Mouse (Mus musculus) subcutaneous adipose tissue, adult 2 months (tissue): ENCODE results near the gene Fkbp8. TPM values are rescaled to one million over a fixed set of nuclear protein-coding genes. Genes with fewer than 3 reads are reported as not detected.

ENCODE experiments used
- polyA plus RNA-seq: library from polyadenylated mRNA; depleted of rRNA; stranded (reverse); fragments of >200 nt; gene quantifications from 2 replicates; pipeline ENCODE4 v1.2.3, GENCODE M21; 2012; ENCODE audit warnings: low replicate concordance; rRNA removed

Gene Fkbp8
- 427 and 435 TPM in 2 replicates for polyA plus RNA-seq

GRCm38 (mm10) chr8:70527512-70528181, at the start of gene Fkbp8, which contains the start of gene Kxd1:
Gene Fkbp8 (plus strand): TSS chr8:70527724.
Gene Kxd1 (minus strand): TSS chr8:70527956.

GRCm38 (mm10) chr8:70486941-70487520, 40.5 kb upstream of the Fkbp8 start, which contains the start of gene Tmem59l:
Gene Tmem59l (minus strand): TSS chr8:70487358.

GRCm38 (mm10) chr8:70492664-70493640, 34.6 kb upstream of the Fkbp8 start, which contains the start of gene Crlf1:
Gene Crlf1 (plus strand): TSS chr8:70493158.

GRCm38 (mm10) chr8:70506328-70507026, 21.0 kb upstream of the Fkbp8 start, which contains the start of gene Rex1bd:
Gene Rex1bd (minus strand): TSS chr8:70506752.

GRCm38 (mm10) chr8:70510228-70510915, 17.2 kb upstream of the Fkbp8 start, which contains the start of gene Uba52:
Gene Uba52 (minus strand): TSS chr8:70510801.

GRCm38 (mm10) chr8:70539077-70539813, 11.7 kb downstream of the Fkbp8 start, which contains the start of gene Ell:
Gene Ell (plus strand): TSS chr8:70539457.

Other genes with a start within 250 kb of the Fkbp8 start
- 41.4 and 54.4 TPM in 2 replicates for gene Homer3, start 244.9 kb upstream of the Fkbp8 start, polyA plus RNA-seq
- gene Ddx49, start 225.2 kb upstream of the Fkbp8 start, polyA plus RNA-seq = 39.0 and 64.2 TPM in 2 replicates
- gene Cope, start 225.2 kb upstream of the Fkbp8 start, polyA plus RNA-seq = 327 and 352 TPM in 2 replicates
- 1.3 and 8.5 TPM in 2 replicates for gene Cers1, start 211.9 kb upstream of the Fkbp8 start, polyA plus RNA-seq
- 0.53 and 1.3 TPM in 2 replicates for gene Gdf1, start 197.9 kb upstream of the Fkbp8 start, polyA plus RNA-seq
- gene Upf1, start 174.4 kb upstream of the Fkbp8 start, polyA plus RNA-seq = 24.6 and 43.5 TPM in 2 replicates
- gene Comp, start 154.2 kb upstream of the Fkbp8 start, polyA plus RNA-seq = 1.2 TPM in 2 replicates
- gene Crtc1, start 88.1 kb upstream of the Fkbp8 start, polyA plus RNA-seq = 13.5 and 36.3 TPM in 2 replicates
- 34.4 and 65.1 TPM in 2 replicates for gene Klhl26, start 50.8 kb upstream of the Fkbp8 start, polyA plus RNA-seq
- 7.8 TPM in 1 of 2 replicates, not detected in the other for gene Tmem59l, start 40.4 kb upstream of the Fkbp8 start, polyA plus RNA-seq
- 2.6 and 5.6 TPM in 2 replicates for gene Crlf1, start 34.6 kb upstream of the Fkbp8 start, polyA plus RNA-seq
- gene Rex1bd, start 21.0 kb upstream of the Fkbp8 start, polyA plus RNA-seq = 210 and 310 TPM in 2 replicates
- gene Uba52, start 16.9 kb upstream of the Fkbp8 start, polyA plus RNA-seq = 477 and 704 TPM in 2 replicates
- 103 and 119 TPM in 2 replicates for gene Kxd1, start 232 bp downstream of the Fkbp8 start, polyA plus RNA-seq
- 20.7 and 31.8 TPM in 2 replicates for gene Ell, start 11.7 kb downstream of the Fkbp8 start, polyA plus RNA-seq
- 69.7 and 218 TPM in 2 replicates for gene Isyna1, start 66.6 kb downstream of the Fkbp8 start, polyA plus RNA-seq
- gene Ssbp4, start 81.1 kb downstream of the Fkbp8 start, polyA plus RNA-seq = 125 and 281 TPM in 2 replicates
- 10.8 and 19.8 TPM in 2 replicates for gene Lrrc25, start 88.4 kb downstream of the Fkbp8 start, polyA plus RNA-seq
- 1.6 and 3.3 TPM in 2 replicates for gene Gdf15, start 104.7 kb downstream of the Fkbp8 start, polyA plus RNA-seq
- 37.1 and 48.1 TPM in 2 replicates for gene Pgpep1, start 132.7 kb downstream of the Fkbp8 start, polyA plus RNA-seq
- 50.4 and 106 TPM in 2 replicates for gene Lsm4, start 145.5 kb downstream of the Fkbp8 start, polyA plus RNA-seq
- 135 and 458 TPM in 2 replicates for gene Jund, start 171.2 kb downstream of the Fkbp8 start, polyA plus RNA-seq
- 0.03 TPM in 1 of 2 replicates, not detected in the other for gene Iqcn, start 175.7 kb downstream of the Fkbp8 start, polyA plus RNA-seq
- gene Gm3336, start 190.8 kb downstream of the Fkbp8 start, polyA plus RNA-seq = 0.13 TPM in 1 of 2 replicates, not detected in the other
- gene Pde4c, start 196.0 kb downstream of the Fkbp8 start, polyA plus RNA-seq = 6.5 and 17.1 TPM in 2 replicates
- gene Rab3a, start 227.0 kb downstream of the Fkbp8 start, polyA plus RNA-seq = 34.5 and 43.4 TPM in 2 replicates
- 89.6 and 146 TPM in 2 replicates for gene Mpv17l2, start 233.2 kb downstream of the Fkbp8 start, polyA plus RNA-seq
- gene Pik3r2, start 249.0 kb downstream of the Fkbp8 start, polyA plus RNA-seq = 96.1 and 136 TPM in 2 replicates